Mouse (Mus musculus) lung, postnatal 0 days (tissue): ENCODE measurements around the gene Cars2. TPM values are rescaled to one million over a fixed set of nuclear protein-coding genes. Genes with fewer than 3 reads are reported as not detected.
A peak's percentile ranks its signal among the peaks of the same experiment; 100 is the strongest.
"Not testable (repeated sequence)": the region's sequence is repeated elsewhere in the genome, so short reads cannot be mapped to it uniquely, and the experiment has no call there.

ENCODE experiments used
- ATAC-seq: fragments of 200-750 bp; cut with Nextera tagmentation; 2 replicates; pipeline ENCODE4 v1.8.0; 2017; ENCODE audit warnings: moderate library complexity
- DNase-seq: peaks from one replicate; pipeline ENCODE4 v3.0.0-alpha.2; 2016; ENCODE audit warnings: low spot score
- H3K27ac ChIP-seq: fragments of 300-500 bp; sonication (generic); 2 replicates; pipeline ENCODE4 v1.5.1; 2014; ENCODE audit warnings: antibody characterized with exemption, mild to moderate bottlenecking, low read length, mixed read lengths
- H3K27me3 ChIP-seq: fragments of 300-500 bp; sonication (generic); replicated peaks from 2 replicates; pipeline ENCODE4 v1.6.1; 2014; ENCODE audit warnings: low read length, mixed read lengths; ENCODE audit not compliant: insufficient read depth
- H3K36me3 ChIP-seq: fragments of 300-500 bp; sonication (generic); 2 replicates; pipeline ENCODE4 v1.6.1; 2014; ENCODE audit warnings: low read length, mixed read lengths; ENCODE audit not compliant: insufficient read depth
- H3K4me1 ChIP-seq: fragments of 300-500 bp; sonication (generic); 2 replicates; pipeline ENCODE4 v1.6.1; 2014; ENCODE audit warnings: antibody characterized with exemption, low read depth, low read length, mixed read lengths; ENCODE audit not compliant: insufficient read depth
- H3K4me2 ChIP-seq: fragments of 300-500 bp; sonication (generic); replicated peaks from 2 replicates; pipeline ENCODE4 v1.6.1; 2014; ENCODE audit warnings: low read depth, mild to moderate bottlenecking, low read length, moderate library complexity, mixed read lengths
- H3K4me3 ChIP-seq: fragments of 300-500 bp; sonication (generic); 2 replicates; pipeline ENCODE4 v1.5.1; 2014; ENCODE audit warnings: low read depth, low read length
- H3K9ac ChIP-seq: fragments of 300-500 bp; sonication (generic); replicated peaks from 2 replicates; pipeline ENCODE4 v1.6.1; 2014; ENCODE audit warnings: low read depth, mild to moderate bottlenecking
- H3K9me3 ChIP-seq: fragments of 300-500 bp; sonication (generic); 2 replicates; pipeline ENCODE4 v1.6.1; 2016; ENCODE audit warnings: low read length, mixed read lengths
- CTCF ChIP-seq: IDR thresholded peaks from 2 replicates; pipeline ENCODE4 v1.5.1; 2016; ENCODE audit warnings: antibody characterized with exemption, mild to moderate bottlenecking
- EP300 ChIP-seq: IDR thresholded peaks from 2 replicates; pipeline ENCODE4 v1.6.1; 2016; ENCODE audit warnings: antibody characterized with exemption, mild to moderate bottlenecking, control low read depth
- WGBS: fragments of 180-500 bp; shearing (Covaris S2); extraction: QIAGEN DNeasy Blood & Tissue Kit; methylation state at CpG from one replicate; pipeline ENCODE4 v1.1.7; 2014; 5-methylcytosine and 5-hydroxymethylcytosine counted together
- polyA plus RNA-seq: library from polyadenylated mRNA; unstranded; fragments of >200 nt; fragmentation: Nextera tagmentation; extraction: Ambion mirVana; gene quantifications from 2 replicates; pipeline ENCODE4 v1.2.1, GENCODE M21; 2015

Gene Cars2
- polyA plus RNA-seq, 1 experiment from 2014 or later, result 13.7 TPM

DNA sequence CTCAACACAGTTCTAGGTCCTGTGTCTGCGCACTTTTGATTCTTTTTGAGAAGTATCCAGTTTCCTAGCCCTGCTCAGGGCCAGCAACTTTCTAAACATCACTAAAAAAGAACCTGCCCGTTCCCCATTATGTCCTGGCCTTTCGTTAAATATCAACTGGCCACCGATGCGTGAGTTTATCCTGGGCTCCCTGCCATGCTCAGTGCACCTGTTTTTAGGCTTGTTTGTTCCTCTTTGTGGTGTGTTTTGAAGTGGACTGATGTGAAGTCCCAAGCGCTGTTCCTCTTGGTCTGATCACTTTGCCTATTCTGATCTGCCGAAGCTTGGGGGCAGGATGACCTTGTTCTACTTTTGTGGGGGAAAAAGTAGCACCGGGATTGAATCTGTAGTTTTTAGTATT is 79.3 kb downstream of the Cars2 start:
- H3K4me1 ChIP-seq, result peaks cover 8% of the 10 kb centered on the region
- H3K4me2 ChIP-seq, result no peak overlapping the region
- 48% methylated on average over 8 of the region's 8 CpGs for WGBS
- no peak overlapping the region for H3K9ac ChIP-seq
- no peaks in the 10 kb centered on the region for H3K27me3 ChIP-seq
- DNase-seq, result no peak
- H3K36me3 ChIP-seq, result no peaks in the 10 kb centered on the region
- no peak overlapping the region for H3K27ac ChIP-seq
- H3K4me3 ChIP-seq, result no peak overlapping the region
- no peak for ATAC-seq
- H3K9me3 ChIP-seq, result no peaks in the 10 kb centered on the region
- TF ChIP-seq CTCF (no peak), EP300 (no peak)

DNA sequence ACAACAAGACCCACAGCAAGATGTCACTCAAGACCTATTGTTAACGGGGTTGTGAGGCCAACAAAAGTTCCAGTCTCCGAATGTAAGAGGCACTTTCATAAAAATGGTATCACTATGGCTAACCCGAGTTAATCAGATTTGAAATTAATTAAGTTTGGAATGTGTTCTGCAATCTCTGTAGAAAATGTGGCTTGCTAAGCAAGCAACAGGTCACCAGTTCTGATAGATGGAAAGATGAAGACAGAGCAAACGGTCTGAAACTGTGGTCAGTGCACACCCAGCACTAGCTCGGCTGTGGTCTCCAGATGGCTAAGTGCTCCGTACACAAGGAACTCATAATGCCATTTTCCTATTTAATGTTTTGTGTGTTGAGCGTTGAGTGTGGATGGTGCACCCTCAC is 79.9 kb downstream of the Cars2 start:
- peaks cover 8% of the 10 kb centered on the region; the same call in 1 of the 2 replicates for H3K4me1 ChIP-seq
- TF ChIP-seq CTCF (no peak), EP300 (no peak)
- no peaks in the 10 kb centered on the region for H3K36me3 ChIP-seq
- H3K27ac ChIP-seq, result no peak overlapping the region
- no peak overlapping the region for H3K4me2 ChIP-seq
- DNase-seq (no peak), ATAC-seq (no peak)
- no peak overlapping the region for H3K9ac ChIP-seq
- H3K4me3 ChIP-seq, result no peak overlapping the region
- no peaks in the 10 kb centered on the region for H3K9me3 ChIP-seq
- WGBS, result 71% methylated on average over 7 of the region's 7 CpGs
- no peaks in the 10 kb centered on the region for H3K27me3 ChIP-seq

DNA sequence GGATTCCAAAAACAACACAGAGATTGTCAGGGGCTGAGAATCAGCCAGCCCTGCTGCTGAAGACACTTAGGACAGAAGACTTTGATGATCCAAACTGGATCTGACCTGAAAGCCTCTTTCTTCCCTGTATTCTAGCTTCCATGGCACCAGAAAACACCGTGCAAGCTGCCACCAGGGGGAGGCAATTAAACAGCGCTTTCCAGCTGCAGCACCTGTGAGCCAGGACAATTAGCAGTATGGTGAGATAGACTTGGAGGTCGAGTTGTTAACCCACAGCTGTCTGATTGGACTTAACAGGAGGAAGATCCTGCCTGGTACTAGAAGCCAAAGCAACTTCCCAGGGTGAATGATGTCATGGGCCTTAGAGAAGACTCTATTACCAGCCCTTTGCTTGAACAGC is 81.5 kb downstream of the Cars2 start:
- Histone ChIP-seq H3K36me3 (no peaks in the 10 kb centered on the region), H3K4me1 (peaks cover 8% of the 10 kb centered on the region; the same call in 1 of the 2 replicates), H3K4me2 (no peak overlapping the region), H3K9ac (no peak overlapping the region), H3K27ac (no peak overlapping the region), H3K4me3 (no peak overlapping the region), H3K9me3 (no peaks in the 10 kb centered on the region), H3K27me3 (no peaks in the 10 kb centered on the region)
- TF ChIP-seq EP300 (no peak), CTCF (peak; percentile 80)
- DNase-seq (peak; percentile 64), ATAC-seq (no peak)
- 11% methylated on average over 3 of the region's 3 CpGs for WGBS

DNA sequence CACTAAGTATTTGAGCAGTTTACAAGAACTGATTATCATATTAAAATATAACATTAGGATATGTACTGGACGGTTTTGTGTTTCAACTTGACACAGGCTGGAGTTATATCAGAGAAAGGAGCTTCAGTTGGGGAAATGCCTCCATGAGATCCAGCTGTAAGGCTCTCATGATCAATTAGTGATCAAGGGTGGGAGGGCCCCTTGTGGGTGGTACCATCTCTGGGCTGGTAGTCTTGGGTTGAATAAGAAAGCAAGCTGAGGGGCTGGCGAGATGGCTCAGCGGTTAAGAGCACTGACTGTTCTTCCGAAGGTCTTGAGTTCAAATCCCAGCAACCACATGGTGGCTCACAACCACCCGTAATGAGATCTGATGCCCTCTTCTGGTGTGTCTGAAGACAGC is 84.1 kb downstream of the Cars2 start:
- not testable (repeated sequence) for H3K4me2 ChIP-seq, H3K27ac ChIP-seq, H3K4me3 ChIP-seq, H3K9me3 ChIP-seq, DNase-seq, H3K9ac ChIP-seq, H3K36me3 ChIP-seq, ATAC-seq, H3K4me1 ChIP-seq, H3K27me3 ChIP-seq
- 92% methylated on average over 4 of the region's 5 CpGs for WGBS

DNA sequence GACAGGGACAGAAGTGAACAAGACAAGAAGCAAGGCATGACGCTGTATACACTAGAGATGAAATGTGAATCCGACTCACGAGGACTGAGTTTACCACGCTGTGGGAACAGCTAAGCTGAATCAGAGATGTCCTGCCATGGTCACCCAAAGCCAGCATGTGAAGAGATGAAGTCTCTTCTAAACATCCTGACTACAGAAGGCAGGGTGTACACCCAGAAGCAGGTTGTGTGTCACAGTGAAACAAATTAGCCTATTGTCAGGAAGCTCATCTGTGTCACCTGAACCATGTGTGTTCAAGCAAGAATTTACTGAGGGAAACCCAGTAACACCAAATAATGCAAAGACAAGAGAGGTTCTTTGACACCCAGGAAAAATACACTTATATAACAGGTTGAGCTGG is 85.0 kb downstream of the Cars2 start:
- H3K9ac ChIP-seq, result no peak overlapping the region
- TF ChIP-seq CTCF (no peak), EP300 (no peak)
- H3K27me3 ChIP-seq, result no peaks in the 10 kb centered on the region
- ATAC-seq, result no peak
- H3K27ac ChIP-seq, result no peak overlapping the region
- H3K4me2 ChIP-seq, result no peak overlapping the region
- no peak overlapping the region for H3K4me3 ChIP-seq
- no peaks in the 10 kb centered on the region for H3K36me3 ChIP-seq
- WGBS, result 69% methylated on average over 4 of the region's 4 CpGs
- DNase-seq, result no peak
- no peaks in the 10 kb centered on the region for H3K9me3 ChIP-seq
- H3K4me1 ChIP-seq, result no peaks in the 10 kb centered on the region

- 65% methylated on average over 3 of the region's 3 CpGs for WGBS
- ATAC-seq, result no peak; the same call in 1 of the 2 replicates
- H3K36me3 ChIP-seq, result no peaks in the 10 kb centered on the region
- H3K4me2 ChIP-seq, result no peak overlapping the region
- no peak overlapping the region for H3K27ac ChIP-seq
- TF ChIP-seq EP300 (no peak), CTCF (no peak)
- H3K4me3 ChIP-seq, result no peak overlapping the region
- no peaks in the 10 kb centered on the region for H3K9me3 ChIP-seq
- no peaks in the 10 kb centered on the region for H3K4me1 ChIP-seq
- no peaks in the 10 kb centered on the region for H3K27me3 ChIP-seq
- H3K9ac ChIP-seq, result no peak overlapping the region
- no peak for DNase-seq
Measured at GRCm38 (mm10) chr8:11464707-11464964, 85.9 kb downstream of the Cars2 start.

Other genes with a start within 250 kb of the Cars2 start
- 183 and 189 TPM in 2 replicates for gene Col4a2, start 238.0 kb downstream of the Cars2 start, polyA plus RNA-seq
- gene Col4a1, start 238.0 kb downstream of the Cars2 start, polyA plus RNA-seq, result 346 and 376 TPM in 2 replicates
- gene Rab20, start 72.1 kb downstream of the Cars2 start, polyA plus RNA-seq, result 17.8 and 19.9 TPM in 2 replicates
- 201 and 223 TPM in 2 replicates for gene Naxd, start 53.3 kb downstream of the Cars2 start, polyA plus RNA-seq
- gene Ing1, start 4.8 kb upstream of the Cars2 start, polyA plus RNA-seq, result 40.9 and 42.5 TPM in 2 replicates
- gene Ankrd10, start 85.0 kb upstream of the Cars2 start, polyA plus RNA-seq, result 38.9 and 39.2 TPM in 2 replicates
- not detected in 2 replicates for gene 1700016D06Rik, start 150.3 kb upstream of the Cars2 start, polyA plus RNA-seq
- 31.6 and 33.2 TPM in 2 replicates for gene Arhgef7, start 176.9 kb upstream of the Cars2 start, polyA plus RNA-seq